Mouse (Mus musculus): ENCODE data around the gene Vwce. TPM values are rescaled to one million over a fixed set of nuclear protein-coding genes. Genes with fewer than 3 reads are reported as not detected.
A peak's percentile ranks its signal among the peaks of the same experiment; 100 is the strongest.

The Vwce gene
- polyA plus RNA-seq, 1 experiment from 2014 or later, result 0.33 TPM

DNA sequence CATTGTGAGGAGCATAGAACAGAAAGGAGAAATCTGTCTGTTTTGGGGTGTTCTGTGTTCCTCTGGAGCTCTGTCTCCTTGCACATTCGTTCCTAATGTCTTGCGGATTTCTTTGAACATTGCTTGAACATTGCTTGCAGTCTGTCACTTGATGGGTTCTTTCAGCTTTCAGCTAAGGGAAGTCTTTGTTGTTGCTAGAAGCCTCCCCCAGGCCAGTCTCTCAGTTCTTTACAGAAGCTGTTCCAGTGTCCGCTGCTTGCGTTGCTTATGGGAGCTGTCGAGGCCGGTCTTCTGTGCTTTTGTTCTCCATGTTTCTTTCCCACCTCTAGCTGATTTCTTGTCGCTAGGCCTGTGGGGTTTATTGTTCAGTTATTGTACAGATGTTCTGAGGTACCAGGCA, 61.8 kb downstream of the Vwce start:
- H3K27me3 ChIP-seq, result no peaks in the 10 kb centered on the region
- H3K36me3 ChIP-seq, result no peaks in the 10 kb centered on the region
- H3K4me3 ChIP-seq, result no peak overlapping the region
- no peaks in the 10 kb centered on the region for H3K9me3 ChIP-seq
- peaks cover 56% of the 10 kb centered on the region for H3K4me1 ChIP-seq
- peak overlapping the region; percentile 54 for H3K27ac ChIP-seq (replicated peaks)
- WGBS, result 22% methylated on average over 7 of the region's 7 CpGs
- no peak for ATAC-seq (ENCODE audit: low FRiP score, low read depth)
- H3K9ac ChIP-seq (replicated peaks), result 0 out of 2 replicates have a peak overlapping the region, but pooled peaks have one; percentile 20
- H3K4me2 ChIP-seq (replicated peaks), result peak overlapping the region; percentile 6; the same call in 1 of the 2 replicates

DNA sequence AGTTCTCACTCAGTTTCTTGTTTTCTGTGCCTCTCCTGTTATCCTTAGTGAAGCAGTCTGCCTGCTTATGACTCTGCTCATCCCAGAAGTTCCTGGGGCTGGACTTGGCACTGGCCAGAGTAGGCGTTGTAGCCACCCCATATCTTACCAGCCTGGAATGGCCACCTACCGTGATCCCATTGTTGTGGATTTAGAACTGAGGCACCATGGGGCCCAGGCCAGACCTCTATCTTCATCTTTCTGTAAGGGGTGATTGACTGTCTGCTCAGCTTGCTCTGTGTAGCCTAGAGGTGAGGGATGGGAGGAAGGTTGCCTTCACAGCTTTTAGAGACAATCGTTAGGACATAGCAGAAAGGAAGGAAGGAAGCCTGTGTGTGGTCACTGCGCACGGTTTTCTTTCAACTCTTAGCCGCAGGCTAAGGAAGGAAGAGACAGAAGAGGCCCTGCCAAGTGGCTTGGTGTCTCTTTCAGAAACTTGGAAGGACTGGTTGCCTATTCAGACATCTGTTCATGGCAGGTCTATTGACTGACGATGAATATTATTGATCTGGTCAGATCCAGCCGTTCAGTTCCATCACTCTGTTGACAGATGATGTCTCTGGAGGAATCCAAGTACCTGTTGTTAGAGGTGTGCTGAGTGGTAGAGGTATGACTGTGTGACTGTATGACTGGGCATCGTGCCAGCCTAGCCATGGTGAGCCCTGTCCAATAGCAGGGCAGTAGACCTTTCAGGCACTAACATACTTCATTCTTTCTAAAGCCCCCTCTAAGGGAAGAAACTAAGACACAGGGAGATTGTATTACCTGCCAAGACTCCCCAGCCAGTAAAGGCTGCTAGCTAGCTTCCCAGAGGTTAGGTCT, 64.3 kb downstream of the Vwce start:
- Histone ChIP-seq H3K36me3 (no peaks in the 10 kb centered on the region), H3K4me3 (no peak overlapping the region), H3K27me3 (0 out of 2 replicates have a peak, but pooled peaks cover 5% of the 10 kb centered on the region), H3K4me1 (peaks cover 61% of the 10 kb centered on the region), H3K9me3 (no peaks in the 10 kb centered on the region), H3K4me2 (replicated peaks) (no peak overlapping the region), H3K9ac (replicated peaks) (0 out of 2 replicates have a peak overlapping the region, but pooled peaks have one; percentile 5), H3K27ac (replicated peaks) (no peak overlapping the region)
- no peak for ATAC-seq (ENCODE audit: low FRiP score, low read depth)
- WGBS, result 70% methylated on average over 9 of the region's 9 CpGs

DNA sequence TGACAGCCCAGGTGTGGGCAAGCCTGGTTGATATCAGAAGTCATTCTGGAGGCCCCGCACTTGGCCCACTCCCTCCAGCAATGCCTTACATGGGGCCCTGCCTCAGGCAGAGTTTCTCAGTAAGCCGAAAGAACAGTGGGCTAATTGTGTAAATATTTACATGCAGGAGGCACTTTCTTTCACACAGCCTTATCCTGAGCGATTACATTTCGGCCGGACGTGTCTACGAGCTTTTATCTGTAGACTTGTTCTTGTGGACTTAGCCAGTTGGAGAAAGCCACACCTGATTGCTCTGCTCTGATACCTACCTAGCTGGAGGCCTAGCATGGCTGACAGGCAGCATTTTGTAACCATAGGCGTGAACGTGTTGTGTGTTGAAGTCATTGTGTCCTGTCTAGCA, 65.8 kb downstream of the Vwce start:
- Histone ChIP-seq H3K9me3 (no peaks in the 10 kb centered on the region), H3K9ac (replicated peaks) (no peak overlapping the region), H3K36me3 (no peaks in the 10 kb centered on the region), H3K27me3 (0 out of 2 replicates have a peak, but pooled peaks cover 7% of the 10 kb centered on the region), H3K27ac (replicated peaks) (no peak overlapping the region), H3K4me1 (peaks cover 61% of the 10 kb centered on the region), H3K4me3 (no peak overlapping the region), H3K4me2 (replicated peaks) (no peak overlapping the region)
- WGBS, result 66% methylated on average over 9 of the region's 9 CpGs
- ATAC-seq (ENCODE audit: low FRiP score, low read depth), result no peak

DNA sequence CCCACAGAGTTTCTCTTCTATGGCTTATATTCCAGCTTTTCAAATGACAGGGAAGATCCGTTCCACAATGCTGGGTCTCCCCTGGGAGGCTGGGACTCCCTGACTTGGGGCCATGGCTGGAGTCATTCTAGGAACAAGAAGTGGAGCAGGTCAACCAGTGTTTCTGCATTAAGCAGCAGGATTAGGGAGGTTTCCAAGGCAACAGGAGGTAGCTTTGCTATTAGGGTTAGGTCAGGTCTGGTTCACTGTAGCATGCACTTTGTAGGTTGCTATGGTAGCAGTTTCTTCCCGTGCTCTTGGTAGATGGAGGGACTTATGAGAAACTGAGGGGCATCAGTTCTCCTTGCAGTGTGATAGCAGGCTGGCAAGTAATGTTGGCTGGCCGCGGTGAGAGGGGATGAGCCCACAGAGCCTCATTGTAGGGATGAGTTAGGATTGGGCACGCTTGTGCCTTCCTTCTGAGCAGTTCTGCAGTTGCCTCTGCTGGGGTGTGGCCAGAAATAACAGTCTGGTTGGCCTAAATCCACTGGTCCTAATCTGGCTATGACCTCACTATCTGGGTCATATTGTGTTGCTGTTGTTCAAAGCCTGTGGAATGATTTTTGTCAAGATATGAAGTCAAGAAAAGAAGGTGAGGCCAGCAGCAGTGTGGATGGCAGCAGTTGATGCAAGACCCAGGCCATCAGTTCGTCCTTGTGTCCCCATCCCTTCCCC, 67.2 kb downstream of the Vwce start:
- ATAC-seq (ENCODE audit: low FRiP score, low read depth), result no peak
- peaks cover 50% of the 10 kb centered on the region for H3K4me1 ChIP-seq
- H3K4me2 ChIP-seq (replicated peaks), result no peak overlapping the region
- H3K36me3 ChIP-seq, result no peaks in the 10 kb centered on the region
- H3K9ac ChIP-seq (replicated peaks), result no peak overlapping the region
- no peak overlapping the region for H3K4me3 ChIP-seq
- H3K9me3 ChIP-seq, result no peaks in the 10 kb centered on the region
- 0 out of 2 replicates have a peak, but pooled peaks cover 7% of the 10 kb centered on the region for H3K27me3 ChIP-seq
- 43% methylated on average over 6 of the region's 6 CpGs for WGBS
- H3K27ac ChIP-seq (replicated peaks), result no peak overlapping the region

DNA sequence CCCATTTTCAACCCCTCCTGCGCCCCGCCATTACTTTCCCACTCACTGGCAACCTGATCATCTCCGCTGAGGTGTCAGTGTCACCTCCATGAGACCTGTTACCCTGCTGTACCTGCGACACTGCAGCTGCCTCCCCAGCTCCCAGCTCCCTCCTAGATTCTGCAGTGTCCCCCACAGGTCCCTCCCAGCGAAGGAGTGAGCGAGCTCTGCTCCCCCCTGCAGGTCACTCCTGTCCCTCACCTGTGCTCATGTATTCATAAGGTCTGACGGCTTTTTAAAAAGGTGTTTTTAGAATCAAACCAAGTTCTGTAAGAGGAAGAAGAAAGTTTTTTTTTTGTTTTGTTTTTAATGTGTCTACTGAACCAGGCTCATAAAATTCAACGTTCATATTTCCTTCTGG, 68.1 kb downstream of the Vwce start:
- no peak overlapping the region for H3K27ac ChIP-seq (replicated peaks)
- peaks cover 45% of the 10 kb centered on the region for H3K4me1 ChIP-seq
- H3K36me3 ChIP-seq, result 0 out of 2 replicates have a peak, but pooled peaks cover 5% of the 10 kb centered on the region
- no peak overlapping the region for H3K4me3 ChIP-seq
- H3K4me2 ChIP-seq (replicated peaks), result no peak overlapping the region
- no peak for ATAC-seq (ENCODE audit: low FRiP score, low read depth)
- 89% methylated on average over 8 of the region's 8 CpGs for WGBS
- H3K9ac ChIP-seq (replicated peaks), result no peak overlapping the region
- 0 out of 2 replicates have a peak, but pooled peaks cover 7% of the 10 kb centered on the region for H3K27me3 ChIP-seq
- no peaks in the 10 kb centered on the region for H3K9me3 ChIP-seq

DNA sequence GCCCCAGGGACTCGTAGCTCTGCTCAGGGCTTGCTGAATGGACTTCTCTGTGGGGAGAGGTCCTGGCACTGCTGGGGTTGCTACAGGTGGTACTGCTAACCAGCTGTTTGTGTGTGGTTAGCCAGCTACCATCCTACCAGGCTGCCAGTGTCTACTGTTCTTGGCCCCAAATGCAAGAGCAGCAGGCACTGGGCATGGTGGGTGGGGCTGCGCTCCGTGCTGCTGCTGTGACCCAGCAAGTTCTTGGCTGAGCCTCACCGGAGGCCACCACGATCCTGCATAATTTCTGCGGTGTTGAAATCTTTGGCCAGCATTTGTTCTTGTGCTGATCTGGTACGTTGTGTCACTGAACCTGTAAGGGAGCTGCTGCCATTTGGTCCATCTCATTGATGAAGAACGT, 69.5 kb downstream of the Vwce start:
- H3K4me1 ChIP-seq, result peaks cover 34% of the 10 kb centered on the region
- H3K27me3 ChIP-seq, result 0 out of 2 replicates have a peak, but pooled peaks cover 7% of the 10 kb centered on the region
- no peaks in the 10 kb centered on the region for H3K9me3 ChIP-seq
- 96% methylated on average over 8 of the region's 8 CpGs for WGBS
- H3K27ac ChIP-seq (replicated peaks), result no peak overlapping the region
- ATAC-seq (ENCODE audit: low FRiP score, low read depth), result no peak
- H3K4me2 ChIP-seq (replicated peaks), result no peak overlapping the region
- H3K4me3 ChIP-seq, result no peak overlapping the region
- H3K9ac ChIP-seq (replicated peaks), result no peak overlapping the region
- peaks cover 12% of the 10 kb centered on the region; the same call in 1 of the 2 replicates for H3K36me3 ChIP-seq

DNA sequence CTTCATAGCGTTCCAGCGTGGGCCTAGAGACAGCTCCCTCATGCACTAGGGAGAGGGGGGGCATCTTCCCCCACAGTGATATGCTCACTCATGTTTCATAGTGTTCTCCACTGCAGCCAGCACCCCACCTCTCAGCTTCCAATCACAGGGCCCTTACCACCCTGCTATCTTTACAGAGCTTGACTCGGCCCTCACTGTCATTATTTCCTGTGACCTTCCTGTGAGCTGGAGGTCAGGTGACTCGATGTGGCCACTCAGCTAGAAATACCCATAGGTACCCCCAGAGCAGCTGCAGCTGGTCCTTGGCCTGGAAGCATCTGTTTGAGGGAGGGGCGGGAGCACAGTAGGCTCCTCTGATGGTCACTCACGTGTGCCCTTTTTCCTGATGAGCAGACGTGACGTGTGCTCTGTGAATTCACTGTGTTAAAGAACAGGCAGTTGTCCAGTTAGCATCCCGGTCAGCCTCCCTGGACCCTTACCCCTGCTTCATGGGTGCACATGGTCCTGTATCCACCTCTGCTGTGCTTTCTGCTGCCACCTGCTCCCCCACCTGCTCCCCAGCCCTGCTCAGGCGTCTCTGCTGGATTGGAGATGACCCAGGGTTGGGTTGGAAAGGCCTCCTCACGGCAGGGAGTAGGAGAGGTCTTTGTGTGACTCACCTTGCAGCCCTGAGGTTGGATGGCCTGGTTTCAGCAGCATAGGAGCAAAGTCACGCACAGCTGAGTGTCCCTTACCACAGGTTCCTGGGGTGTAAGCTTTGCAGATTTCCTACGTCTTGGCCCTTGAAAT, 73.3 kb downstream of the Vwce start:
- no peak overlapping the region for H3K9ac ChIP-seq (replicated peaks)
- H3K4me1 ChIP-seq, result peaks cover 16% of the 10 kb centered on the region
- no peak overlapping the region for H3K27ac ChIP-seq (replicated peaks)
- 0 out of 2 replicates have a peak, but pooled peaks cover 7% of the 10 kb centered on the region for H3K27me3 ChIP-seq
- H3K4me2 ChIP-seq (replicated peaks), result no peak overlapping the region
- H3K9me3 ChIP-seq, result no peaks in the 10 kb centered on the region
- 78% methylated on average over 13 of the region's 13 CpGs for WGBS
- no peak overlapping the region for H3K4me3 ChIP-seq
- peaks cover 30% of the 10 kb centered on the region for H3K36me3 ChIP-seq
- ATAC-seq (ENCODE audit: low FRiP score, low read depth), result no peak

DNA sequence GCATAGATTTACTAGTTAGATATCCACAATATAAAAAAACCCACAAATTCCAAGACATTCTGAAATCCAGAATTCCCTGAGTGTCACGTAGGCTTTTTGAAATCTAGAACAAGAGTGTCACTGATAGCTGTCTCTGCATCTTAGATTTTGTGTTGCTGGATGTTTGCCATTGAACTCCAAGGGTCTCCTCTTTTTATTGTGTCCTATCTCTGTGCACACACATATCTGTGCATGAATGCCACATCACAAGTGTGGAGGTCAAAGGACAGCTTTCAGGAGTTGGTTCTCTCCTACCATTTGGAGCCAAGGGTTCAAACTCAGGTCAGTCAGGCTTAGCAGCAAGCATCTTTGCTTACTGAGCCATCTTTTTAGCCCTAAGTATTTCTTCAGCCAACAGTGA, 73.9 kb downstream of the Vwce start:
- Histone ChIP-seq H3K36me3 (peaks cover 36% of the 10 kb centered on the region), H3K9me3 (no peaks in the 10 kb centered on the region), H3K27ac (replicated peaks) (no peak overlapping the region), H3K27me3 (0 out of 2 replicates have a peak, but pooled peaks cover 6% of the 10 kb centered on the region), H3K9ac (replicated peaks) (no peak overlapping the region), H3K4me3 (no peak overlapping the region), H3K4me1 (peaks cover 16% of the 10 kb centered on the region), H3K4me2 (replicated peaks) (no peak overlapping the region)
- 94% methylated on average over 1 of the region's 1 CpGs for WGBS
- ATAC-seq (ENCODE audit: low FRiP score, low read depth), result no peak

DNA sequence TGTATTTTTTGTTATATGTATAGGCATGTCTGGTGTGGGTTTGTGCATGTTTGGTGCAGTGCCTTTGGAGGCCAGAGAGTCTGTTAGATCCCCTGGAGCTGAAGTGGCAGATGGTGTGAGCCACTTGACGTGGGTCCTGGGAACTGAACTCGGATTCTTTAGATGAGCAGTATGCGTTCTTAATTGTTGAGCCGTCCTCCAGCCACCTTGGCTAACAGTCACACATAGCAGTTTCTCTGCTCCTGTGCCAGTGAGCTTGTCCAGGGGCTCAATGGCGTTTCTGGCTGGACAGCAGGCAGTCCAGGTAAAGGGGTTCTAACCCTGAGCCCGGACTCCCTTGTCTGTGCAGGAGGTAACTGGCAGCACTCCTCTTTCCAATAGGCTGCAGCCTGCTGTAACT, 74.9 kb downstream of the Vwce start:
- H3K9me3 ChIP-seq, result no peaks in the 10 kb centered on the region
- no peak for ATAC-seq (ENCODE audit: low FRiP score, low read depth)
- no peak overlapping the region for H3K4me3 ChIP-seq
- H3K4me2 ChIP-seq (replicated peaks), result no peak overlapping the region
- 69% methylated on average over 6 of the region's 6 CpGs for WGBS
- H3K36me3 ChIP-seq, result peaks cover 46% of the 10 kb centered on the region
- peaks cover 16% of the 10 kb centered on the region for H3K4me1 ChIP-seq
- H3K9ac ChIP-seq (replicated peaks), result no peak overlapping the region
- H3K27ac ChIP-seq (replicated peaks), result peak overlapping the region; percentile 72
- H3K27me3 ChIP-seq, result no peaks in the 10 kb centered on the region

DNA sequence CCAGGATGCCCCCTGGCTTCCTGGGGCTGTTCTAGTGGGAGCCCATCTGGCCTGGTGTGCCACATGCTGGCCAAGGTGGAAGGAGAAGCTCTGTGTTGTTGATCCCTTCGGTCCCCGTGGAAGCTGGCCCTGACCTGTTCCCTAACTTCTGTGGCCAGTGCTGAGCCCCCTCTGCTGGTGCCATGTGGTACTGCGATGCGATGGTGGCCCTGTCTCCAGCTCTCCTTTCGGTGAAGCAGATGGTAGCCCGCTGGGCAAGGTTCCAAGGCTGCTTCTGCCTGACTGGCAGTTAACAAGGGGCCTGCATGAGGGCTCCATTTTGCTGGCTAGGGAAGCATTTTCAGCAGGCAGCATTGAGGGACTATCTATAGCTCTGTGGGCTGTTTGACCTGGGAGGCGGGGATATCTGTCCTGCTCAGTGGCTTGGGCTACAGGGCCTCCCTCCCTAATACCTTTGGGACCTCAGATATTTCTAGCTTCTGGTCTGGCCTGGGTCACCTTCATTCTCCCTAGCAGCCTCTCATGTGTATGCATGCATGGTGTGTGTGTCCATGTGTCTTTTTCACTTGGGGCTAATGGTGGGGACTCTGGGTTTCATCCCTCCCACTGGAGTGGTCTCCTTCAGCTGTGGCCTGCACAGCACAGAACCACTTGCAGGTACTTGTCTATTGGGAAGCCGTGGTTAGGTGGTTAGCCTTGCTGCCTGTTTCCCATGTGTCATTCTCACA, 75.5 kb downstream of the Vwce start:
- peaks cover 49% of the 10 kb centered on the region for H3K36me3 ChIP-seq
- H3K4me2 ChIP-seq (replicated peaks), result no peak overlapping the region
- WGBS, result 24% methylated on average over 8 of the region's 8 CpGs
- peaks cover 19% of the 10 kb centered on the region for H3K4me1 ChIP-seq
- H3K9me3 ChIP-seq, result no peaks in the 10 kb centered on the region
- H3K4me3 ChIP-seq, result no peak overlapping the region
- H3K9ac ChIP-seq (replicated peaks), result no peak overlapping the region
- H3K27ac ChIP-seq (replicated peaks), result peak overlapping the region; percentile 72
- no peaks in the 10 kb centered on the region for H3K27me3 ChIP-seq
- ATAC-seq (ENCODE audit: low FRiP score, low read depth), result peak; percentile 88

DNA sequence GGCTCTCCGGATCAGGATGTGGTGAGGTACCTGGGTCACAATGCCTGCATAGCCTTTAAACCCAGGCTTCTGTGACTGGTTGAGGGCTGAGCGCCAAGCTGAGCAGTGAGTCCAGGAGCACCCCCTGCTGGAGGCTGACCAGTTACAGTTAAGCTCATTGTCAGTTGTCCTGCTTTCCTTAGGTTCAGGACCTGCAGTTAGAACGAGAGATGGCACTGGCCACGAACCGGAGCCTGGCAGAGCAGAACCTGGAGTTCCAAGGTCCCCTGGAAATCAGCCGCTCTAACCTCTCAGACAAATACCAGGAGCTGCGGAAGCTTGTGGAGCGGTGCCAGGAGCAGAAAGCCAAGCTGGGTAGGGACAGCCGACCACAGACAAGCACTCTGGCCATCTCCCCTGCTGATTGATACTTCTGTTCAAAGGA, 76.1 kb downstream of the Vwce start:
- peak overlapping the region; percentile 72 for H3K27ac ChIP-seq (replicated peaks)
- H3K4me1 ChIP-seq, result peaks cover 20% of the 10 kb centered on the region
- WGBS, result 78% methylated on average over 9 of the region's 9 CpGs
- no peaks in the 10 kb centered on the region for H3K27me3 ChIP-seq
- H3K9ac ChIP-seq (replicated peaks), result no peak overlapping the region
- ATAC-seq (ENCODE audit: low FRiP score, low read depth), result peak; percentile 7; the same call in 1 of the 2 replicates
- H3K36me3 ChIP-seq, result peaks cover 49% of the 10 kb centered on the region
- H3K9me3 ChIP-seq, result no peaks in the 10 kb centered on the region
- H3K4me2 ChIP-seq (replicated peaks), result no peak overlapping the region
- no peak overlapping the region for H3K4me3 ChIP-seq

Data from midbrain, embryonic 12.5 days (tissue).